Mouse (Mus musculus) thymus, adult 2 months (tissue): Measurements from ENCODE around the gene Tmem259. TPM values are rescaled to one million over a fixed set of nuclear protein-coding genes. Genes with fewer than 3 reads are reported as not detected.

ENCODE experiments used
- DNase-seq: peaks from one replicate; pipeline ENCODE4 v3.0.0; 2021
- H3K27ac ChIP-seq: fragments of 200-500 bp; 2 replicates; pipeline ENCODE4 v1.5.1; 2012; ENCODE audit warnings: low read length, control low read depth; ENCODE audit not compliant: control insufficient read depth, insufficient read depth
- H3K27me3 ChIP-seq: fragments of 200-500 bp; 2 replicates; pipeline ENCODE4 v1.6.1; 2012; ENCODE audit warnings: mild to moderate bottlenecking, low read length, moderate library complexity, mixed read lengths; ENCODE audit not compliant: control insufficient read depth, insufficient read depth
- H3K36me3 ChIP-seq: fragments of 200-500 bp; 2 replicates; pipeline ENCODE4 v1.6.1; 2012; ENCODE audit warnings: mild to moderate bottlenecking, low read length, moderate library complexity; ENCODE audit not compliant: control insufficient read depth, insufficient read depth
- H3K4me1 ChIP-seq: fragments of 200-500 bp; replicated peaks from 2 replicates; pipeline ENCODE4 v1.6.1; 2012; ENCODE audit warnings: low read length; ENCODE audit not compliant: control insufficient read depth, insufficient read depth
- H3K4me3 ChIP-seq: fragments of 200-500 bp; 2 replicates; pipeline ENCODE4 v1.5.1; 2012; ENCODE audit warnings: mild to moderate bottlenecking, low read length, control low read depth, moderate library complexity; ENCODE audit not compliant: control insufficient read depth, insufficient read depth
- CTCF ChIP-seq: fragments of 200-500 bp; IDR thresholded peaks from 2 replicates; pipeline ENCODE4 v1.5.1; 2012; ENCODE audit warnings: mild to moderate bottlenecking, control low read depth, low read length, moderate library complexity, borderline replicate concordance; ENCODE audit not compliant: control insufficient read depth, poor library complexity, insufficient read depth; ENCODE audit errors: extremely low read depth
- POLR2A ChIP-seq: fragments of 200-500 bp; IDR thresholded peaks from 2 replicates; pipeline ENCODE4 v1.6.1; 2012; ENCODE audit warnings: mild to moderate bottlenecking, low read length, control low read depth, moderate library complexity; ENCODE audit not compliant: control insufficient read depth, poor library complexity, insufficient read depth; ENCODE audit errors: extremely low read depth
- WGBS: fragments of 180-500 bp; shearing (Covaris S2); methylation state at CpG from one replicate; pipeline ENCODE4 v1.1.7; 2018; 5-methylcytosine and 5-hydroxymethylcytosine counted together
- polyA plus RNA-seq: library from polyadenylated mRNA; depleted of rRNA; stranded (reverse); fragments of >200 nt; gene quantifications from 2 replicates; pipeline ENCODE4 v1.2.3, GENCODE M21; 2012; rRNA removed

The Tmem259 gene
- polyA plus RNA-seq, 1 experiment, result 566 TPM

DNA sequence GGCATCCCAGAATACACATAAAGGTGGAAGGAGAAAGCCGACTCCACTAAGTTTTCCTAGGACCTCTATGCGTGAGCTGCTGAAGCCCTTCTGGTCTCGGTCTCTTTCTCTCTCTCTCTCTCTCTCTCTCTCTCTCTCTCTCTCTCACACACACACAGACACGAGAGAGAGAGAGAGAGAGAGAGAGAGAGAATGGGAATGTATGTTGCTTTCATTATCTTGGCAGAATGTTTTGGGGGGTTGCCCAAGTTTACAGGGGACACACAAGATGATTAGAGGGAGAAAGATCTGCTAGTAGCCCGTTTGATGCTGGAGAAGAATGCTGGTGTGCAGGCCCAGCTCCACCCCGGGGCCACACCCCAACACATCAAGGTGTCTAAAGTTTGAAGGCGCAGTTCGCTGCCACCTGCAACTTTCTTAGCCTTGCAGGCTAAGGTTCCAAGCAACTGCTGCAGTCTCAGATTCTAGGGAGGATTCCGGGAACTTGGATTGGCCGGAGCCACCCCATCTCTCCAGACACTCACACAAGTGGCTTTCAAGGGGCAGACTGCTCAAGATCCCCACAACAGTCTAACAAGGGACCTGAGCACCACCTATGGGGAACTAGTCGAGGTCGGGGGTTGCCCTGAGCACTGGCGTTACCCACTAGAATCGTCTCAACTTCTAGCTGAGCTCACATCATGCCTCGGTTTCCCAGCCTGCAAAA lies 58.2 kb downstream of the Tmem259 start:
- H3K4me3 ChIP-seq, result peak overlapping the region; percentile 71
- TF ChIP-seq CTCF (no peak), POLR2A (no peak)
- no peaks in the 10 kb centered on the region; the same call in 1 of the 2 replicates for H3K27me3 ChIP-seq
- H3K4me1 ChIP-seq, result peaks cover 21% of the 10 kb centered on the region
- DNase-seq, result peak; percentile 40
- H3K36me3 ChIP-seq, result no peaks in the 10 kb centered on the region
- peak overlapping the region; percentile 69 for H3K27ac ChIP-seq
- 4% methylated on average over 15 of the region's 15 CpGs for WGBS

DNA sequence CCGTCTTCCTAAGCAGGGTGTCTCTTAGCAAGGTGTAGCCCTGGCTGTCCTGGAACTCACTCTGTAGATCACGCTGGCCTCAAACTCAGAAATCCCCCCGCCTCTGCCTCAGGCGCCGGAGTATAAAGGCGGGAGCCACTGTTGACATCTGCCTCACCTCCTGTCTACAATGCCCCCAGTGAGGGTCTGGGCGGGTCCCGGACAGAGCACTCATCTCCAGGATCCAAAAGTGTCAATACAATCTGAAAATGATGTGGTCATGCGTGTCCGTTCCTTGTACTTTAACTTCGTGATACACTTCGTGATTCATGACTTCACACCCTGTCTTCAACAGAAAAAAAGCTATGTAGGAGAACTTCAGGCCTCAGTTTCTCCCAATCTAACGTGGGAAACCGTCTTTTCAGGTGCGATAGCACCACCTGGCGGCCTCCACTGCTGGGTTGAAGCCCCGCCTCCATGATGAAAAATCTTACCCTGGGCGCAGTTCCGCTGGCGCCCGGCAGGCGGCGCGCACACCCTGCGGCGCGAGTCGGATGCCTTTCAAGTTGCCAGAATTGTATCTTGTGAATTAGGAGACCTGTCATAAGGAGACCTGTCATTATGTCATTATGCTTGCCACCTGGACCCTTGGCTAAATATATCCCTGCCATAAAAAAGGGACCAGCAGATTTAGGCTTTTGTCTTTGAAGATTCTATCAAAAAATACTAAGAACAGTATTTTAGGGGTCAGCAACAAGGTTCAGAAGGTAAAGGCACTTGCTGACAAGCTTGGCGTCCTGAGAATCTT lies 58.9 kb downstream of the Tmem259 start:
- peak; percentile 93 for DNase-seq
- peaks cover 26% of the 10 kb centered on the region for H3K4me1 ChIP-seq
- no peak overlapping the region for H3K4me3 ChIP-seq
- TF ChIP-seq POLR2A (no peak), CTCF (peak; percentile 100)
- no peaks in the 10 kb centered on the region; the same call in 1 of the 2 replicates for H3K27me3 ChIP-seq
- no peak overlapping the region for H3K27ac ChIP-seq
- no peaks in the 10 kb centered on the region for H3K36me3 ChIP-seq
- WGBS, result 25% methylated on average over 29 of the region's 29 CpGs

Other genes starting within 250 kb of the Tmem259 start
- gene Polrmt, start 237.7 kb downstream of the Tmem259 start, polyA plus RNA-seq, result 104 and 109 TPM in 2 replicates
- gene Fgf22, start 229.3 kb downstream of the Tmem259 start, polyA plus RNA-seq, result not detected in 2 replicates
- 375 and 472 TPM in 2 replicates for gene Rnf126, start 217.4 kb downstream of the Tmem259 start, polyA plus RNA-seq
- gene Fstl3, start 207.1 kb downstream of the Tmem259 start, polyA plus RNA-seq, result 15.9 and 17.1 TPM in 2 replicates
- gene Prss57, start 193.4 kb downstream of the Tmem259 start, polyA plus RNA-seq, result 23.4 and 30.1 TPM in 2 replicates
- 63.7 and 87.8 TPM in 2 replicates for gene Palm, start 190.8 kb downstream of the Tmem259 start, polyA plus RNA-seq
- gene Misp, start 163.3 kb downstream of the Tmem259 start, polyA plus RNA-seq, result 6.6 and 6.8 TPM in 2 replicates
- gene Ptbp1, start 129.9 kb downstream of the Tmem259 start, polyA plus RNA-seq, result 583 and 703 TPM in 2 replicates
- 5.3 and 9.2 TPM in 2 replicates for gene Prtn3, start 109.9 kb downstream of the Tmem259 start, polyA plus RNA-seq
- gene Plppr3, start 109.7 kb downstream of the Tmem259 start, polyA plus RNA-seq, result 1.1 and 1.9 TPM in 2 replicates
- gene Elane, start 98.1 kb downstream of the Tmem259 start, polyA plus RNA-seq, result 3.7 and 8.9 TPM in 2 replicates
- gene Cfd, start 93.5 kb downstream of the Tmem259 start, polyA plus RNA-seq, result 1,248 and 1,398 TPM in 2 replicates
- 103 and 121 TPM in 2 replicates for gene Med16, start 75.4 kb downstream of the Tmem259 start, polyA plus RNA-seq
- not detected in 2 replicates for gene Gm26602, start 73.5 kb downstream of the Tmem259 start, polyA plus RNA-seq
- 5.8 and 7.5 TPM in 2 replicates for gene Kiss1r, start 67.4 kb downstream of the Tmem259 start, polyA plus RNA-seq
- 279 and 303 TPM in 2 replicates for gene R3hdm4, start 63.1 kb downstream of the Tmem259 start, polyA plus RNA-seq
- 12.5 and 13.5 TPM in 2 replicates for gene Arid3a, start 57.3 kb downstream of the Tmem259 start, polyA plus RNA-seq
- gene Wdr18, start 24.2 kb downstream of the Tmem259 start, polyA plus RNA-seq, result 68.1 and 74.5 TPM in 2 replicates
- gene Grin3b, start 13.6 kb downstream of the Tmem259 start, polyA plus RNA-seq, result 0.07 and 0.14 TPM in 2 replicates
- 239 and 245 TPM in 2 replicates for gene Cnn2, start 4.3 kb upstream of the Tmem259 start, polyA plus RNA-seq
- 79.5 and 83.5 TPM in 2 replicates for gene Abca7, start 12.2 kb upstream of the Tmem259 start, polyA plus RNA-seq
- 1,362 and 1,504 TPM in 2 replicates for gene Arhgap45, start 32.3 kb upstream of the Tmem259 start, polyA plus RNA-seq
- gene Polr2e, start 55.5 kb upstream of the Tmem259 start, polyA plus RNA-seq, result 211 and 226 TPM in 2 replicates
- 517 and 598 TPM in 2 replicates for gene Gpx4, start 62.8 kb upstream of the Tmem259 start, polyA plus RNA-seq
- gene Sbno2, start 121.2 kb upstream of the Tmem259 start, polyA plus RNA-seq, result 127 and 138 TPM in 2 replicates
- 265 and 270 TPM in 2 replicates for gene Stk11, start 131.5 kb upstream of the Tmem259 start, polyA plus RNA-seq
- 1,163 and 1,361 TPM in 2 replicates for gene Atp5d, start 154.3 kb upstream of the Tmem259 start, polyA plus RNA-seq
- 34.0 and 37.7 TPM in 2 replicates for gene Cbarp, start 156.5 kb upstream of the Tmem259 start, polyA plus RNA-seq
- 342 and 374 TPM in 2 replicates for gene Midn, start 163.9 kb upstream of the Tmem259 start, polyA plus RNA-seq
- gene Cirbp, start 181.7 kb upstream of the Tmem259 start, polyA plus RNA-seq, result 173 and 193 TPM in 2 replicates
- 11.1 and 14.8 TPM in 2 replicates for gene 1600002K03Rik, start 188.6 kb upstream of the Tmem259 start, polyA plus RNA-seq
- gene Efna2, start 195.2 kb upstream of the Tmem259 start, polyA plus RNA-seq, result 3.1 and 3.6 TPM in 2 replicates
- gene Mum1, start 242.1 kb upstream of the Tmem259 start, polyA plus RNA-seq, result 111 and 113 TPM in 2 replicates